ENCODE assay signal across 14 mouse cellular contexts in genomic region chr2:169481731-169482465, GRCm38 (mm10).
A peak's percentile ranks its signal among the peaks of the same experiment; 100 is the strongest.
DNase-seq lines count a peak whose midpoint lies in the region; ATAC-seq lines count a peak whose summit lies in the region.
"Had no signal": no experiment of that assay in that cellular context is flagged by ENCODE, and none has a peak within 500 bp of the region (broad histone marks: within the 10 kb centered on the region; RNA-seq: fewer than 3 reads in every experiment).

No protein-coding gene starts in this region.

- no peaks in the 10 kb centered on the region for H3K9me3 ChIP-seq in embryonic facial prominence, embryonic 13.5 days
- no peaks in the 10 kb centered on the region for H3K9me3 ChIP-seq in limb, embryonic 15.5 days

- H3K27ac ChIP-seq in embryonic facial prominence, embryonic 13.5 days, result peak overlapping the region; percentile 66; the same call in 1 of the 2 replicates
- H3K27ac ChIP-seq in limb, embryonic 15.5 days, result no peak overlapping the region
- H3K27ac ChIP-seq: kidney, postnatal 0 days; liver, embryonic 13.5 days had no signal

- peak; percentile 49 to 59 for DNase-seq in adrenal gland, adult (ENCODE audit: inconsistent age in 2 of 2, low spot score in 1 of 2)
- DNase-seq in adrenal gland, postnatal 4 days (ENCODE audit: low spot score in 2 of 2), result no peak
- peak; percentile 11 for DNase-seq in ovary, adult 18-20 months (ENCODE audit: low spot score)
- DNase-seq in ovary, postnatal 14 days (ENCODE audit: low spot score), result no peak
- no peak for DNase-seq in lung, postnatal 25 days (ENCODE audit: low spot score)
- DNase-seq in thymus, postnatal 0 days (ENCODE audit: low spot score), result no peak
- DNase-seq: gastrocnemius, postnatal 25 days; liver, embryonic 13.5 days; thymus, adult 2 months had no signal

- no peak for ATAC-seq in embryonic facial prominence, embryonic 13.5 days (ENCODE audit: insufficient number of reproducible peaks, insufficient read depth, low FRiP score, low TSS enrichment, low read depth)
- ATAC-seq in limb, embryonic 15.5 days (ENCODE audit: insufficient number of reproducible peaks, low FRiP score, low TSS enrichment, low read depth), result 0 out of 2 replicates have a peak, but pooled peaks have one; percentile 30
- ATAC-seq: Patski had no signal

- WGBS in embryonic facial prominence, embryonic 13.5 days, result 29% methylated on average over 15 of the region's 15 CpGs
- WGBS in limb, embryonic 15.5 days, result 32% methylated on average over 15 of the region's 15 CpGs

- 0 out of 2 replicates have a peak overlapping the region, but pooled peaks have one; percentile 9 for H3K4me2 ChIP-seq in embryonic facial prominence, embryonic 13.5 days
- no peak overlapping the region for H3K4me2 ChIP-seq in limb, embryonic 15.5 days
- H3K4me2 ChIP-seq: liver, embryonic 13.5 days; midbrain, embryonic 11.5 days had no signal

- no peak overlapping the region for H3K9ac ChIP-seq in embryonic facial prominence, embryonic 13.5 days
- H3K9ac ChIP-seq in limb, embryonic 15.5 days, result no peak overlapping the region
- H3K9ac ChIP-seq: liver, embryonic 13.5 days had no signal

- no peaks in the 10 kb centered on the region for H3K27me3 ChIP-seq in embryonic facial prominence, embryonic 13.5 days
- H3K27me3 ChIP-seq in limb, embryonic 15.5 days, result no peaks in the 10 kb centered on the region
- H3K27me3 ChIP-seq: liver, embryonic 13.5 days had no signal

- no peak overlapping the region for H3K4me3 ChIP-seq in embryonic facial prominence, embryonic 13.5 days
- no peak overlapping the region for H3K4me3 ChIP-seq in limb, embryonic 15.5 days
- H3K4me3 ChIP-seq: liver, embryonic 13.5 days had no signal

- H3K36me3 ChIP-seq in embryonic facial prominence, embryonic 13.5 days, result no peaks in the 10 kb centered on the region
- H3K36me3 ChIP-seq in limb, embryonic 15.5 days, result no peaks in the 10 kb centered on the region
- H3K36me3 ChIP-seq: liver, embryonic 13.5 days had no signal

- peaks cover 25% of the 10 kb centered on the region for H3K4me1 ChIP-seq in embryonic facial prominence, embryonic 13.5 days
- H3K4me1 ChIP-seq in limb, embryonic 15.5 days, result peaks cover 11% of the 10 kb centered on the region
- H3K4me1 ChIP-seq: liver, embryonic 13.5 days had no signal

Comparison
In these comparisons a context has a peak if more than half of its experiments do, and no peak if none do; other contexts are left out.
1. DNase-seq: peak in adrenal gland, adult (2 of 2) and ovary, adult 18-20 months (single experiment); none in adrenal gland, postnatal 4 days (0 of 2), ovary, postnatal 14 days (single experiment), lung, postnatal 25 days (single experiment) and thymus, postnatal 0 days (single experiment).